Mouse (Mus musculus) G1E (cell line): ENCODE results near the gene Mypop.

ENCODE experiments used
- CTCF ChIP-seq: IDR thresholded peaks from 2 replicates; pipeline ENCODE4 v1.5.1; 2012; ENCODE audit warnings: low read depth, low read length, inconsistent platforms, mixed read lengths
- GATA1 ChIP-seq: IDR thresholded peaks from 2 replicates; pipeline ENCODE4 v1.6.1; 2012; ENCODE audit warnings: borderline replicate concordance, low read length, inconsistent platforms, mixed read lengths
- POLR2AphosphoS5 ChIP-seq: IDR thresholded peaks from 2 replicates; pipeline ENCODE4 v1.6.1; 2012; ENCODE audit warnings: low read depth, low read length, inconsistent platforms; ENCODE audit not compliant: insufficient replicate concordance
- TAL1 ChIP-seq: conservative IDR thresholded peaks from 2 replicates; pipeline ENCODE4 v1.6.1; 2012; ENCODE audit warnings: low read depth, low read length, inconsistent platforms, mixed read lengths

DNA sequence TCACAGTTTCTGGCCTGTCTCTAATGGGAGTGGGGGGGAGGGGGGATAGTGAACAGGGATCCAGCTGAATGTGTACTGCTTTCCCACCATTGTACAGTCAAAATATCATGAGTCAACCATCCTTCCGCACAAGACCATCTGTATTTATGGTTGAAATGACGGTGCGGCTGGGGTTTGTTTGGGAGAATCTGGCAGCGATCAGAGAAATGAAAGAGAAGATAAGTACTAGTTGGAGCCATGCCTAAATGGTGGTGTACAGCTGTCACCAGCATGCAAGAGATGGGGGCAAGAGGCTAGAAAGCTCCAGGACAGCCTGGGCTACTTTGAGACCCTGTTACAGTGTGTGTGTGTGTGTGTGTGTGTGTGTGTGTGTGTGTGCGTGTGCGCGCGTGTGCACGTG, 12.7 kb upstream of the Mypop start:
- TF ChIP-seq CTCF (no peak), GATA1 (no peak), POLR2AphosphoS5 (no peak), TAL1 (no peak)
